Mouse (Mus musculus) heart, embryonic 11.5 days (tissue): Measurements from ENCODE around the gene Pdss2. TPM values are rescaled to one million over a fixed set of nuclear protein-coding genes. Genes with fewer than 3 reads are reported as not detected.

Experiments
- ATAC-seq: fragments of 200-750 bp; cut with Nextera tagmentation; replicated peaks from 2 replicates; pipeline ENCODE4 v1.8.0; 2017; ENCODE audit warnings: moderate library complexity; ENCODE audit not compliant: insufficient number of reproducible peaks, low FRiP score, low TSS enrichment
- H3K27ac ChIP-seq: fragments of 300-500 bp; sonication (generic); 2 replicates; pipeline ENCODE4 v1.5.1; 2014; ENCODE audit warnings: mild to moderate bottlenecking, low read depth, low read length
- H3K27me3 ChIP-seq: fragments of 300-500 bp; sonication (generic); 2 replicates; pipeline ENCODE4 v1.6.1; 2014; ENCODE audit warnings: mild to moderate bottlenecking, low read length, mixed read lengths; ENCODE audit not compliant: control insufficient read depth, insufficient read depth
- H3K36me3 ChIP-seq: fragments of 300-500 bp; sonication (generic); 2 replicates; pipeline ENCODE4 v1.6.1; 2014; ENCODE audit warnings: mild to moderate bottlenecking, low read length, moderate library complexity, mixed read lengths; ENCODE audit not compliant: control insufficient read depth, insufficient read depth
- H3K4me1 ChIP-seq: fragments of 300-500 bp; sonication (generic); 2 replicates; pipeline ENCODE4 v1.6.1; 2014; ENCODE audit warnings: low read length; ENCODE audit not compliant: control insufficient read depth, insufficient read depth
- H3K4me2 ChIP-seq: fragments of 300-500 bp; sonication (generic); 2 replicates; pipeline ENCODE4 v1.6.1; 2014; ENCODE audit warnings: mild to moderate bottlenecking, moderate library complexity
- H3K4me3 ChIP-seq: fragments of 300-500 bp; sonication (generic); 2 replicates; pipeline ENCODE4 v1.5.1; 2014; ENCODE audit warnings: low read depth, low read length
- H3K9ac ChIP-seq: fragments of 300-500 bp; sonication (generic); 2 replicates; pipeline ENCODE4 v1.6.1; 2014; ENCODE audit warnings: mild to moderate bottlenecking, low read depth, low read length, moderate library complexity
- H3K9me3 ChIP-seq: fragments of 300-500 bp; sonication (generic); replicated peaks from 2 replicates; pipeline ENCODE4 v1.6.1; 2016; ENCODE audit warnings: low read length; ENCODE audit not compliant: control insufficient read depth
- WGBS: fragments of 180-500 bp; shearing (Covaris S2); extraction: QIAGEN DNeasy Blood & Tissue Kit; methylation state at CpG from one replicate; pipeline ENCODE4 v1.1.7; 2014; ENCODE audit not compliant: insufficient replicate concordance; 5-methylcytosine and 5-hydroxymethylcytosine counted together
- polyA plus RNA-seq: library from polyadenylated mRNA; unstranded; fragments of >200 nt; fragmentation: Nextera tagmentation; extraction: Ambion mirVana; gene quantifications from 2 replicates; pipeline ENCODE4 v1.2.1, GENCODE M21; 2014

The Pdss2 gene
- polyA plus RNA-seq, 1 experiment from 2014 or later = 10.6 TPM

GRCm38 (mm10) chr10:43363431-43363851 lies 142.2 kb downstream of the Pdss2 start:
- ATAC-seq = no peak
- H3K4me1 ChIP-seq = no peaks in the 10 kb centered on the region
- no peak overlapping the region for H3K9ac ChIP-seq
- H3K27me3 ChIP-seq = no peaks in the 10 kb centered on the region
- H3K9me3 ChIP-seq = no peaks in the 10 kb centered on the region
- H3K4me2 ChIP-seq = no peak overlapping the region
- 87% methylated on average over 5 of the region's 5 CpGs for WGBS
- H3K36me3 ChIP-seq = no peaks in the 10 kb centered on the region
- no peak overlapping the region for H3K27ac ChIP-seq
- H3K4me3 ChIP-seq = no peak overlapping the region

GRCm38 (mm10) chr10:43365909-43366308 lies 144.6 kb downstream of the Pdss2 start:
- ATAC-seq = no peak
- WGBS = 85% methylated on average over 4 of the region's 4 CpGs
- H3K4me2 ChIP-seq = no peak overlapping the region
- H3K9ac ChIP-seq = no peak overlapping the region
- H3K27me3 ChIP-seq = no peaks in the 10 kb centered on the region
- no peak overlapping the region for H3K27ac ChIP-seq
- H3K4me3 ChIP-seq = no peak overlapping the region
- no peaks in the 10 kb centered on the region for H3K36me3 ChIP-seq
- H3K4me1 ChIP-seq = no peaks in the 10 kb centered on the region
- H3K9me3 ChIP-seq = no peaks in the 10 kb centered on the region

GRCm38 (mm10) chr10:43368611-43369010 lies 147.3 kb downstream of the Pdss2 start:
- H3K9me3 ChIP-seq = no peaks in the 10 kb centered on the region
- peaks cover 8% of the 10 kb centered on the region; the same call in 1 of the 2 replicates for H3K4me1 ChIP-seq
- no peak for ATAC-seq
- WGBS = 89% methylated on average over 5 of the region's 5 CpGs
- H3K4me3 ChIP-seq = no peak overlapping the region
- H3K27me3 ChIP-seq = no peaks in the 10 kb centered on the region
- H3K36me3 ChIP-seq = no peaks in the 10 kb centered on the region
- no peak overlapping the region for H3K4me2 ChIP-seq
- no peak overlapping the region for H3K27ac ChIP-seq
- H3K9ac ChIP-seq = no peak overlapping the region

GRCm38 (mm10) chr10:43372315-43372714 lies 151.0 kb downstream of the Pdss2 start:
- Histone ChIP-seq H3K36me3 (no peaks in the 10 kb centered on the region), H3K9ac (no peak overlapping the region), H3K9me3 (no peaks in the 10 kb centered on the region), H3K27ac (no peak overlapping the region), H3K4me1 (peaks cover 8% of the 10 kb centered on the region; the same call in 1 of the 2 replicates), H3K4me2 (no peak overlapping the region), H3K4me3 (no peak overlapping the region), H3K27me3 (no peaks in the 10 kb centered on the region)
- whole genome bisulfite sequencing = 61% methylated on average over 7 of the region's 7 CpGs
- ATAC-seq = no peak

- H3K27ac ChIP-seq = no peak overlapping the region
- H3K27me3 ChIP-seq = no peaks in the 10 kb centered on the region
- no peak for ATAC-seq
- WGBS = 67% methylated on average over 9 of the region's 9 CpGs
- H3K4me3 ChIP-seq = no peak overlapping the region
- H3K4me2 ChIP-seq = no peak overlapping the region
- H3K9ac ChIP-seq = no peak overlapping the region
- H3K4me1 ChIP-seq = peaks cover 8% of the 10 kb centered on the region; the same call in 1 of the 2 replicates
- no peaks in the 10 kb centered on the region for H3K36me3 ChIP-seq
- no peaks in the 10 kb centered on the region for H3K9me3 ChIP-seq
Observed at GRCm38 (mm10) chr10:43373035-43373434, 151.7 kb downstream of the Pdss2 start.

- no peaks in the 10 kb centered on the region for H3K27me3 ChIP-seq
- no peak overlapping the region for H3K4me2 ChIP-seq
- H3K4me3 ChIP-seq = no peak overlapping the region
- H3K9me3 ChIP-seq = no peaks in the 10 kb centered on the region
- H3K9ac ChIP-seq = no peak overlapping the region
- no peak for ATAC-seq
- no peaks in the 10 kb centered on the region for H3K36me3 ChIP-seq
- WGBS = 80% methylated on average over 12 of the region's 12 CpGs
- peaks cover 8% of the 10 kb centered on the region; the same call in 1 of the 2 replicates for H3K4me1 ChIP-seq
- no peak overlapping the region for H3K27ac ChIP-seq
Observed at GRCm38 (mm10) chr10:43373666-43374065, 152.4 kb downstream of the Pdss2 start.

GRCm38 (mm10) chr10:43375286-43375685 lies 154.0 kb downstream of the Pdss2 start:
- ATAC-seq = no peak
- Histone ChIP-seq H3K27ac (no peak overlapping the region), H3K4me3 (no peak overlapping the region), H3K27me3 (no peaks in the 10 kb centered on the region), H3K36me3 (no peaks in the 10 kb centered on the region), H3K9ac (no peak overlapping the region), H3K4me2 (no peak overlapping the region), H3K4me1 (peaks cover 8% of the 10 kb centered on the region; the same call in 1 of the 2 replicates), H3K9me3 (no peaks in the 10 kb centered on the region)
- 85% methylated on average over 4 of the region's 4 CpGs for WGBS

GRCm38 (mm10) chr10:43376749-43377148 lies 155.5 kb downstream of the Pdss2 start:
- 87% methylated on average over 8 of the region's 8 CpGs for WGBS
- H3K4me2 ChIP-seq = no peak overlapping the region
- ATAC-seq = no peak
- no peak overlapping the region for H3K4me3 ChIP-seq
- H3K4me1 ChIP-seq = peaks cover 8% of the 10 kb centered on the region; the same call in 1 of the 2 replicates
- no peaks in the 10 kb centered on the region for H3K9me3 ChIP-seq
- H3K27ac ChIP-seq = no peak overlapping the region
- no peak overlapping the region for H3K9ac ChIP-seq
- H3K36me3 ChIP-seq = no peaks in the 10 kb centered on the region
- no peaks in the 10 kb centered on the region for H3K27me3 ChIP-seq

- Histone ChIP-seq H3K4me1 (peaks cover 2% of the 10 kb centered on the region; the same call in 1 of the 2 replicates), H3K4me2 (no peak overlapping the region), H3K27ac (no peak overlapping the region), H3K36me3 (no peaks in the 10 kb centered on the region), H3K9ac (no peak overlapping the region), H3K4me3 (no peak overlapping the region), H3K9me3 (no peaks in the 10 kb centered on the region), H3K27me3 (no peaks in the 10 kb centered on the region)
- 41% methylated on average over 5 of the region's 5 CpGs for WGBS
- no peak for ATAC-seq
Observed at GRCm38 (mm10) chr10:43378279-43378678, 157.0 kb downstream of the Pdss2 start.
